Mouse (Mus musculus): ENCODE data around the gene Pam16. TPM values are rescaled to one million over a fixed set of nuclear protein-coding genes. Genes with fewer than 3 reads are reported as not detected.

Pam16 gene
- total RNA-seq, 1 experiment = 131 TPM

GRCm38 (mm10) chr16:4586531-4587123, 38.2 kb downstream of the Pam16 start:
- no peaks in the 10 kb centered on the region for H3K9me3 ChIP-seq (ENCODE audit: control insufficient read depth, insufficient read depth, low read depth, low read length)

GRCm38 (mm10) chr16:4585642-4586530, 38.9 kb downstream of the Pam16 start:
- no peaks in the 10 kb centered on the region for H3K9me3 ChIP-seq (ENCODE audit: control insufficient read depth, insufficient read depth, low read depth, low read length)
- peak overlapping the region; percentile 49; the same call in 1 of the 2 replicates for H3K9ac ChIP-seq (ENCODE audit: insufficient read depth, low read depth, low read length, poor library complexity, severe bottlenecking)
- TF ChIP-seq MAFK (IDR thresholded peaks at IDR 0.05; ENCODE audit: insufficient read depth, low read depth, low read length) (no peak), CHD2 (IDR thresholded peaks at IDR 0.05; ENCODE audit: low read depth, low read length) (no peak), ZC3H11A (IDR thresholded peaks at IDR 0.05; ENCODE audit: borderline replicate concordance, low read depth, low read length) (no peak), HCFC1 (IDR thresholded peaks at IDR 0.05; ENCODE audit: borderline replicate concordance, insufficient read depth, low read length) (no peak), ZNF384 (IDR thresholded peaks at IDR 0.05; ENCODE audit: low read depth, low read length) (no peak)
- peak overlapping the region; percentile 58 to 70 for H3K4me3 ChIP-seq (ENCODE audit: insufficient read depth in 1 of 2, low read depth in 1 of 2, low read length in 2 of 2, poor library complexity in 1 of 2, severe bottlenecking in 1 of 2)
- peak overlapping the region; percentile 69; the same call in 1 of the 2 replicates for H3K27ac ChIP-seq (ENCODE audit: insufficient read depth, low read depth, low read length, poor library complexity, severe bottlenecking)
- H3K36me3 ChIP-seq (ENCODE audit: control insufficient read depth, insufficient read depth, low read length, poor library complexity, severe bottlenecking) = no peaks in the 10 kb centered on the region
- in situ Hi-C loops (cut with MboI; ENCODE audit: low sequenced_read_pairs in 2 of 2, unreplicated experiment in 2 of 2) = no loop called here
- H3K4me1 ChIP-seq (ENCODE audit: control insufficient read depth in 2 of 2, insufficient read depth in 2 of 2, low read length in 2 of 2, poor library complexity in 1 of 2) = peaks cover 7 to 11% of the 10 kb centered on the region in 2 experiments
- no peak for DNase-seq (ENCODE audit: low read depth, low spot score)

More at GRCm38 (mm10) chr16:4586531-4587123, 38.2 kb downstream of the Pam16 start:
- TF ChIP-seq HCFC1 (IDR thresholded peaks at IDR 0.05; ENCODE audit: borderline replicate concordance, insufficient read depth, low read length) (no peak), MAFK (IDR thresholded peaks at IDR 0.05; ENCODE audit: insufficient read depth, low read depth, low read length) (no peak), ZC3H11A (IDR thresholded peaks at IDR 0.05; ENCODE audit: borderline replicate concordance, low read depth, low read length) (no peak), ZNF384 (IDR thresholded peaks at IDR 0.05; ENCODE audit: low read depth, low read length) (no peak), CHD2 (IDR thresholded peaks at IDR 0.05; ENCODE audit: low read depth, low read length) (no peak)
- Histone ChIP-seq H3K36me3 (ENCODE audit: control insufficient read depth, insufficient read depth, low read length, poor library complexity, severe bottlenecking) (no peaks in the 10 kb centered on the region), H3K4me3 (ENCODE audit: insufficient read depth in 1 of 2, low read depth in 1 of 2, low read length in 2 of 2, poor library complexity in 1 of 2, severe bottlenecking in 1 of 2) (peak overlapping the region; percentile 58 to 70), H3K27ac (ENCODE audit: insufficient read depth, low read depth, low read length, poor library complexity, severe bottlenecking) (peak overlapping the region; percentile 69; the same call in 1 of the 2 replicates), H3K9ac (ENCODE audit: insufficient read depth, low read depth, low read length, poor library complexity, severe bottlenecking) (peak overlapping the region; percentile 56; the same call in 1 of the 2 replicates), H3K4me1 (ENCODE audit: control insufficient read depth in 2 of 2, insufficient read depth in 2 of 2, low read length in 2 of 2, poor library complexity in 1 of 2) (peaks cover 10 to 11% of the 10 kb centered on the region in 2 experiments)
- in situ Hi-C loops (cut with MboI; ENCODE audit: low sequenced_read_pairs in 2 of 2, unreplicated experiment in 2 of 2) = no loop called here
- peak; percentile 97 for DNase-seq (ENCODE audit: low read depth, low spot score)

GRCm38 (mm10) chr16:4584438-4584837, 40.4 kb downstream of the Pam16 start:
- in situ Hi-C loops (cut with MboI; ENCODE audit: low sequenced_read_pairs in 2 of 2, unreplicated experiment in 2 of 2) = no loop called here

DNA sequence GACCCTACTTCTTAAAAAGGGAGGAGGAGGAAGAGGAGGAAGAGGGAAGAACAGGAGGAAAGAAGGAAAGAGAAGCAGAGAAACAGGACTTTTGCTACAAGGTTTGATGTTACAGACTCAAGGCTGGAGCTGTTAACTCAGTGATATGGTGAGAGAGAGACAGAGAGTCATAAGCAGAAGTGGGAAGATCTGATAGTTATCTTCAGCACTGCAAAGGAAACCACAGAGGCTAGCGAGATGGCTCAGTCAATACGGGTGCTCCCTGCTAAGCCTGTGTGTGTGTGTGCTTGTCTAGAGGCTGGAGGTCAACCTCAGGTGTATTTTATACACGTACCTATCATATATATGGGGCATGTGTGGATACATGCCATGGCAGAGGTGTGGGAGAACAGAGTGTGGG, 41.0 kb downstream of the Pam16 start:
- no peak overlapping the region for H3K9ac ChIP-seq (ENCODE audit: insufficient read depth, low read depth, low read length, poor library complexity, severe bottlenecking)
- no peaks in the 10 kb centered on the region for H3K9me3 ChIP-seq (ENCODE audit: control insufficient read depth, insufficient read depth, low read depth, low read length)
- no peaks in the 10 kb centered on the region for H3K36me3 ChIP-seq (ENCODE audit: control insufficient read depth, insufficient read depth, low read length, poor library complexity, severe bottlenecking)
- no peak for DNase-seq (ENCODE audit: low read depth, low spot score)
- H3K27ac ChIP-seq (ENCODE audit: insufficient read depth, low read depth, low read length, poor library complexity, severe bottlenecking) = no peak overlapping the region
- TF ChIP-seq MAFK (IDR thresholded peaks at IDR 0.05; ENCODE audit: insufficient read depth, low read depth, low read length) (no peak), ZNF384 (IDR thresholded peaks at IDR 0.05; ENCODE audit: low read depth, low read length) (no peak), ZC3H11A (IDR thresholded peaks at IDR 0.05; ENCODE audit: borderline replicate concordance, low read depth, low read length) (no peak), CHD2 (IDR thresholded peaks at IDR 0.05; ENCODE audit: low read depth, low read length) (no peak), HCFC1 (IDR thresholded peaks at IDR 0.05; ENCODE audit: borderline replicate concordance, insufficient read depth, low read length) (no peak)
- in situ Hi-C loops (cut with MboI; ENCODE audit: low sequenced_read_pairs in 2 of 2, unreplicated experiment in 2 of 2) = no loop called here
- H3K4me1 ChIP-seq (ENCODE audit: control insufficient read depth in 2 of 2, insufficient read depth in 2 of 2, low read length in 2 of 2, poor library complexity in 1 of 2) = peaks cover 9% of the 10 kb centered on the region in 2 experiments; a peak in 3 of 4 replicates
- no peak overlapping the region for H3K4me3 ChIP-seq (ENCODE audit: insufficient read depth in 1 of 2, low read depth in 1 of 2, low read length in 2 of 2, poor library complexity in 1 of 2, severe bottlenecking in 1 of 2)

More at GRCm38 (mm10) chr16:4584438-4584837, 40.4 kb downstream of the Pam16 start:
- H3K9me3 ChIP-seq (ENCODE audit: control insufficient read depth, insufficient read depth, low read depth, low read length) = no peaks in the 10 kb centered on the region
- H3K27ac ChIP-seq (ENCODE audit: insufficient read depth, low read depth, low read length, poor library complexity, severe bottlenecking) = no peak overlapping the region
- no peak overlapping the region for H3K4me3 ChIP-seq (ENCODE audit: insufficient read depth in 1 of 2, low read depth in 1 of 2, low read length in 2 of 2, poor library complexity in 1 of 2, severe bottlenecking in 1 of 2)
- no peaks in the 10 kb centered on the region for H3K36me3 ChIP-seq (ENCODE audit: control insufficient read depth, insufficient read depth, low read length, poor library complexity, severe bottlenecking)
- TF ChIP-seq ZNF384 (IDR thresholded peaks at IDR 0.05; ENCODE audit: low read depth, low read length) (no peak), CHD2 (IDR thresholded peaks at IDR 0.05; ENCODE audit: low read depth, low read length) (no peak), MAFK (IDR thresholded peaks at IDR 0.05; ENCODE audit: insufficient read depth, low read depth, low read length) (no peak), HCFC1 (IDR thresholded peaks at IDR 0.05; ENCODE audit: borderline replicate concordance, insufficient read depth, low read length) (no peak), ZC3H11A (IDR thresholded peaks at IDR 0.05; ENCODE audit: borderline replicate concordance, low read depth, low read length) (no peak)
- DNase-seq (ENCODE audit: low read depth, low spot score) = no peak
- H3K4me1 ChIP-seq (ENCODE audit: control insufficient read depth in 2 of 2, insufficient read depth in 2 of 2, low read length in 2 of 2, poor library complexity in 1 of 2) = peaks cover 7 to 10% of the 10 kb centered on the region in 2 experiments
- H3K9ac ChIP-seq (ENCODE audit: insufficient read depth, low read depth, low read length, poor library complexity, severe bottlenecking) = no peak overlapping the region
